Mouse (Mus musculus): Measurements from ENCODE around the gene Pus3. TPM values are rescaled to one million over a fixed set of nuclear protein-coding genes. Genes with fewer than 3 reads are reported as not detected.
"Not testable (repeated sequence)": the region's sequence is repeated elsewhere in the genome, so short reads cannot be mapped to it uniquely, and the experiment has no call there.

Pus3 gene
- polyA plus RNA-seq, 1 experiment, result 12.7 TPM

DNA sequence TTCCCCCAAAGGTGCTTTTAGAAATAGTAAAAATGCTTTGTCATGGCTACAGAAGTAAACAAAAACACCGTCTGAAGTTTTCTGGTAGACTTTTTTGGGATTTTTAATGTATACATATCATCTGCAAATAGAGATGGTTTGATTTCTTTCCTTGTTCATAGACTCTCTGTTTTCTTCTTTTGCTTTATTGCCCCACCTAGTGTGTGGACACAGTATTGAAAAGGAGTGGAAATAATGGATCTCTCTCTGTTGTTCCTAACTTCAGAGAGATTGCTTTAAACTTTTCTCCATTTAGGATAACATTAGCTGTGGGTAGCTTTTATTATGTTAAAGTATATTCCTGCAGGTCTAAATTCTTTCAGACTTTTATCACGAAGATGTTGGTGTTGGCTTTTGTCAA is 55.6 kb downstream of the Pus3 start:
- H3K4me1 ChIP-seq (ENCODE audit: control insufficient read depth, insufficient read depth, low read length), result no peaks in the 10 kb centered on the region
- H3K4me3 ChIP-seq (ENCODE audit: insufficient read depth, low read length), result no peak overlapping the region
- TF ChIP-seq POLR2A (IDR thresholded peaks at IDR 0.05; ENCODE audit: low read depth, low read length) (no peak), CTCF (IDR thresholded peaks at IDR 0.05; ENCODE audit: borderline replicate concordance, insufficient read depth, low read length) (no peak)
- H3K27ac ChIP-seq (ENCODE audit: insufficient read depth, low read length), result no peak overlapping the region

DNA sequence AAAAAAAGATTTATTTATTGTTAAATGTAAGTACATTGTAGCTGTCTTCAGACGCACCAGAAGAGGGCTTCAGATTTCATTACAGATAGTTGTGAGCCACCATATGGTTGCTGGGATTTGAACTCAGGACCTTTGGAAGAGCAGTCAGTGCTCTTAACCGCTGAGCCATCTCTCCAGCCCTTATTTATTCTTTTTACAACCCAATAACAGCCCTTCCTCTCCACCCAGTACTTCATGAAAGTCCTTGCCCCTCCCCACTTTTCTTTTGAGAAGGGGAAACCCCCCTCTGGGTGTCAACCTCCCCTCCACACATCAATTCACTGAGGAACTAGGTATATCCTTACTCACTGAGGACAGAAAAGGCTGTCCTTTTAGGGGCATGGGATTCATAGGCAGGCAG is 58.4 kb downstream of the Pus3 start:
- H3K4me3 ChIP-seq (ENCODE audit: insufficient read depth, low read length); H3K4me1 ChIP-seq (ENCODE audit: control insufficient read depth, insufficient read depth, low read length); H3K27ac ChIP-seq (ENCODE audit: insufficient read depth, low read length): not testable (repeated sequence)

Other genes with a start within 250 kb of the Pus3 start
- gene Cdon, start 137.5 kb upstream of the Pus3 start, polyA plus RNA-seq (2011; ENCODE audit: insufficient read length, low read depth, missing spikeins), result 28.4 and 79.8 TPM in 2 replicates
- not detected in 2 replicates for gene Gm1113, start 40.3 kb upstream of the Pus3 start, polyA plus RNA-seq (2011; ENCODE audit: insufficient read length, low read depth, missing spikeins)
- 0.26 and 0.28 TPM in 2 replicates for gene Ddx25, start 67 bp upstream of the Pus3 start, polyA plus RNA-seq (2011; ENCODE audit: insufficient read length, low read depth, missing spikeins)
- 0.23 and 0.53 TPM in 2 replicates for gene Pate2, start 11.7 kb downstream of the Pus3 start, polyA plus RNA-seq (2011; ENCODE audit: insufficient read length, low read depth, missing spikeins)
- gene Hyls1, start 11.8 kb downstream of the Pus3 start, polyA plus RNA-seq (2011; ENCODE audit: insufficient read length, low read depth, missing spikeins), result 11.2 and 12.9 TPM in 2 replicates
- not detected in 2 replicates for gene Pate4, start 53.3 kb downstream of the Pus3 start, polyA plus RNA-seq (2011; ENCODE audit: insufficient read length, low read depth, missing spikeins)
- gene Pate3, start 89.6 kb downstream of the Pus3 start, polyA plus RNA-seq (2011; ENCODE audit: insufficient read length, low read depth, missing spikeins), result not detected in 2 replicates
- gene Pate1, start 128.8 kb downstream of the Pus3 start, polyA plus RNA-seq (2011; ENCODE audit: insufficient read length, low read depth, missing spikeins), result not detected in 2 replicates
- gene Gm17677, start 182.5 kb downstream of the Pus3 start, polyA plus RNA-seq (2011; ENCODE audit: insufficient read length, low read depth, missing spikeins), result not detected in 2 replicates
- not detected in 2 replicates for gene Gm17727, start 219.5 kb downstream of the Pus3 start, polyA plus RNA-seq (2011; ENCODE audit: insufficient read length, low read depth, missing spikeins)
- gene Gm27235, start 231.5 kb downstream of the Pus3 start, polyA plus RNA-seq (2011; ENCODE audit: insufficient read length, low read depth, missing spikeins), result not detected in 2 replicates
- not detected in 2 replicates for gene D730048I06Rik, start 231.5 kb downstream of the Pus3 start, polyA plus RNA-seq (2011; ENCODE audit: insufficient read length, low read depth, missing spikeins)